Mouse (Mus musculus) intestine, embryonic 16.5 days (tissue): ENCODE data around the gene Rnf216. TPM values are rescaled to one million over a fixed set of nuclear protein-coding genes. Genes with fewer than 3 reads are reported as not detected.

Experiments used
- ATAC-seq: fragments of 200-750 bp; cut with Nextera tagmentation; 2 replicates; pipeline ENCODE4 v1.8.0; 2017; ENCODE audit warnings: moderate TSS enrichment, moderate library complexity
- H3K27ac ChIP-seq: fragments of 300-500 bp; sonication (generic); 2 replicates; pipeline ENCODE4 v1.5.1; 2014; ENCODE audit warnings: mild to moderate bottlenecking, low read length
- H3K27me3 ChIP-seq: fragments of 300-500 bp; sonication (generic); replicated peaks from 2 replicates; pipeline ENCODE4 v1.6.1; 2014; ENCODE audit warnings: low read length, control low read depth, mixed read lengths; ENCODE audit not compliant: control insufficient read depth, insufficient read depth
- H3K36me3 ChIP-seq: fragments of 300-500 bp; sonication (generic); 2 replicates; pipeline ENCODE4 v1.6.1; 2014; ENCODE audit warnings: low read length, control low read depth; ENCODE audit not compliant: control insufficient read depth, insufficient read depth
- H3K4me1 ChIP-seq: fragments of 300-500 bp; sonication (generic); 2 replicates; pipeline ENCODE4 v1.6.1; 2014; ENCODE audit warnings: low read length, control low read depth, mixed read lengths; ENCODE audit not compliant: control insufficient read depth, insufficient read depth
- H3K4me2 ChIP-seq: fragments of 300-500 bp; sonication (generic); 2 replicates; pipeline ENCODE4 v1.6.1; 2014; ENCODE audit warnings: low read depth, low read length, control low read depth
- H3K4me3 ChIP-seq: fragments of 300-500 bp; sonication (generic); 2 replicates; pipeline ENCODE4 v1.5.1; 2014; ENCODE audit warnings: mild to moderate bottlenecking, low read length
- H3K9ac ChIP-seq: fragments of 300-500 bp; sonication (generic); 2 replicates; pipeline ENCODE4 v1.6.1; 2014; ENCODE audit warnings: low read depth, low read length
- H3K9me3 ChIP-seq: fragments of 300-500 bp; sonication (generic); 2 replicates; pipeline ENCODE4 v1.6.1; 2016; ENCODE audit warnings: low read length, control low read depth; ENCODE audit not compliant: control insufficient read depth
- WGBS: fragments of 180-500 bp; shearing (Covaris S2); extraction: QIAGEN DNeasy Blood & Tissue Kit; methylation state at CpG from one replicate; pipeline ENCODE4 v1.1.7; 2014; 5-methylcytosine and 5-hydroxymethylcytosine counted together
- polyA plus RNA-seq: library from polyadenylated mRNA; unstranded; fragments of >200 nt; fragmentation: Nextera tagmentation; extraction: Ambion mirVana; gene quantifications from 2 replicates; pipeline ENCODE4 v1.2.1, GENCODE M21; 2015

The Rnf216 gene
- polyA plus RNA-seq, 1 experiment from 2014 or later: 28.4 TPM

DNA sequence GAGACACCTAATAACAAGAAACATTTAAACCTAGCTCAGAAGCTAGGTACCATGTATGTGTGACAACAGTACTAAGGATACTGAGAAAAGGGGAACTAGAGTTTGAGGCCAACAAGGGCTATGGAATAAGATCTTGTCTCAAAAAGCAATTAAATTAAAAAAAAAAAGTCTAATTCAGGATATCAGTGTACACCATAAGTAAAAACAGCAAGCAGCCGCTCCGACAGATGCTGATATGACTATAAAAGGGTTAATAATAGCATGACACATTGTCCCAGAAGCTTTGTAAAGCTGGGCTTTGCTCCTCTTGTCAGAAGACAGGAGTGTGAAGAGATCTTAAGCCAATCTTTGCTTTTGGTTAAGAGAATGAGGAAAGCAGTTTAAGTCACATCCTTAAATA, 36.8 kb downstream of the Rnf216 start:
- ATAC-seq: no peak
- WGBS: 90% methylated on average over 2 of the region's 2 CpGs
- H3K4me1 ChIP-seq: no peaks in the 10 kb centered on the region
- H3K27ac ChIP-seq: no peak overlapping the region
- H3K27me3 ChIP-seq: no peaks in the 10 kb centered on the region
- no peak overlapping the region for H3K4me3 ChIP-seq
- peaks cover 7% of the 10 kb centered on the region for H3K36me3 ChIP-seq
- H3K9me3 ChIP-seq: no peaks in the 10 kb centered on the region
- H3K4me2 ChIP-seq: no peak overlapping the region
- no peak overlapping the region for H3K9ac ChIP-seq

DNA sequence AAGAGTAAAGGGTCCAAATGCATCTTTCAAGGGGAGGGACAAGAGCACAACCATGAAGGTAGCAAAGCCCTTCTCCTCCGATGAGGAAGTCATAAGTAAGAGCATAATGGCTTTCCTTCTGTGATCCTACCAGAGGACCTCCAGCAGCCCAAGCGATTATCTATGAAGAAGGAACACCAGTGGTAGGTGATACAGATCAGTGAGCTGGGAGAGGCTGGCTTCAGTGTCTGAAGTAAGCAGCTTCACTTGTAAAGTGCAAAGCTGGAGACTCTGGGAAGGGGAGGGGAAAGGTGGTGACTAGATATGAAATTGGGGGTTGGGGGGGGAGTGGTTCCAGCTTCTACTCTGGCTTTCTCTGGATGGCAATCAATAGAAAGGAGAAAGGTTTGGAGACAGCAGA, 43.7 kb downstream of the Rnf216 start:
- no peaks in the 10 kb centered on the region for H3K4me1 ChIP-seq
- no peak overlapping the region for H3K4me2 ChIP-seq
- H3K27me3 ChIP-seq: no peaks in the 10 kb centered on the region
- peaks cover 10% of the 10 kb centered on the region for H3K36me3 ChIP-seq
- WGBS: 95% methylated on average over 2 of the region's 2 CpGs
- H3K9me3 ChIP-seq: no peaks in the 10 kb centered on the region
- H3K27ac ChIP-seq: no peak overlapping the region
- no peak for ATAC-seq
- H3K4me3 ChIP-seq: no peak overlapping the region
- H3K9ac ChIP-seq: no peak overlapping the region

DNA sequence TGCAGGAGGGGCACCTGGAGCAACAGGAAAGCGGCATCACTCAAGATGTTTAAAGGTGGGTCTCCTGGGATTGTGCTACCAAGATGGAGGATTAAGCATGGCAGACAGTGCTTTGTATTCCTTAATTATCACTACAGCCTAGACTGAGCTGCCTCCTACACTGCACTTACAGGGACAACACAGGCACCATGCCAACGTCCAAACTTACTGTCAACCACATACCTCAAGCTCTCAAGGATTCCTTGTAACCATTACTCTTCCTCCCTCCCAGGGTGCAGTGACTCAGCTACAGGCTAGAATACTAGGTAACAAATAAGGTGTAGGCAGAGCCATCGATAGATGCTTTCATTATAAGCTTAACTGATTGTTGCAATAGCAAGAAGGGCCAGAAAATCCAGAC, 44.4 kb downstream of the Rnf216 start:
- Histone ChIP-seq H3K36me3 (peaks cover 10% of the 10 kb centered on the region), H3K4me3 (no peak overlapping the region), H3K9me3 (no peaks in the 10 kb centered on the region), H3K4me1 (no peaks in the 10 kb centered on the region), H3K4me2 (no peak overlapping the region), H3K27me3 (no peaks in the 10 kb centered on the region), H3K9ac (no peak overlapping the region), H3K27ac (no peak overlapping the region)
- WGBS: 87% methylated on average over 3 of the region's 3 CpGs
- ATAC-seq: no peak

DNA sequence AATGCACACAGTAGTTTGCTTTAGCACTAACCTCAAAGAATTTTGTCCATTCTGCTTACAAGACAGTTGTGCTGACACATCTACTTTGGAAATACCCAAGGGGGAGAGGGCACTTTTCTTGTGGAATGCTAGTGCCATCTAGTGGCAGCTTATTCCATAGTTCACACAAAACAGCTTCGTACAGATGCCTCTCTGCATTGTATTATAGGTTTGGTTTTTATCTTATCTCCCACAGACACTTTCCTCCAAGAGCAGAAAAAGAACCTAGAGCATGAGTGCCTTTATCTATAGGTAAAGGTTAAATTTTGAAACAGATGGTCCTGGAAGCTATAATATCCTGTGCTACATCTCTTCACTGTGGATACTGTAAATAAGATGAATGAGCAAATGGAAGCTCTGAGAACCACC, 46.2 kb downstream of the Rnf216 start:
- H3K27ac ChIP-seq: no peak overlapping the region
- H3K36me3 ChIP-seq: peaks cover 14% of the 10 kb centered on the region

DNA sequence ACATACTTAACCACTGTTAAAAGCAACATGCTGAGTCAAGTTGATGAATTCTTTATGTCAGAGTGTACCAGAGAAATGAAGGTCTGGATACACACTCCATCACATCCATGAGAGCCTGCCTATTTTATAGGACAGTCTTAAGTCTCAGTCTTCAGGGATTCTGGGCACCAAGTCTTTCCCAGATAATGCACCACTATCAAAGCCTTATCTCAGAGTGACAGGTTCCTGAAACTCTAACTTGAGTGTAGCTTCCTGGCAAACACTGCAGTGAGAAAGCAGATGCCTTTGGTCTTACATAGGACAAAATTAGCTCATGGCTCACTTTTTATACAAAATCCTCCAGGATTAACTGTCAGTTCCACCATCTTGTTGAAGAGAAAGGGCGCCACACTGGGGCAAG, 46.7 kb downstream of the Rnf216 start:
- Histone ChIP-seq H3K4me2 (no peak overlapping the region), H3K4me1 (peaks cover 3% of the 10 kb centered on the region; the same call in 1 of the 2 replicates), H3K9ac (no peak overlapping the region), H3K27me3 (no peaks in the 10 kb centered on the region), H3K4me3 (no peak overlapping the region), H3K9me3 (no peaks in the 10 kb centered on the region), H3K36me3 (peaks cover 14% of the 10 kb centered on the region), H3K27ac (no peak overlapping the region)
- 89% methylated on average over 1 of the region's 1 CpGs for WGBS
- ATAC-seq: 0 out of 2 replicates have a peak, but pooled peaks have one; percentile 21

More for the DNA sequence above, 46.2 kb downstream of the Rnf216 start:
- Histone ChIP-seq H3K9me3 (no peaks in the 10 kb centered on the region), H3K9ac (no peak overlapping the region), H3K27me3 (no peaks in the 10 kb centered on the region), H3K4me3 (no peak overlapping the region), H3K4me2 (no peak overlapping the region), H3K4me1 (no peaks in the 10 kb centered on the region)
- 13% methylated on average over 1 of the region's 1 CpGs for WGBS
- peak; percentile 73; the same call in 1 of the 2 replicates for ATAC-seq

DNA sequence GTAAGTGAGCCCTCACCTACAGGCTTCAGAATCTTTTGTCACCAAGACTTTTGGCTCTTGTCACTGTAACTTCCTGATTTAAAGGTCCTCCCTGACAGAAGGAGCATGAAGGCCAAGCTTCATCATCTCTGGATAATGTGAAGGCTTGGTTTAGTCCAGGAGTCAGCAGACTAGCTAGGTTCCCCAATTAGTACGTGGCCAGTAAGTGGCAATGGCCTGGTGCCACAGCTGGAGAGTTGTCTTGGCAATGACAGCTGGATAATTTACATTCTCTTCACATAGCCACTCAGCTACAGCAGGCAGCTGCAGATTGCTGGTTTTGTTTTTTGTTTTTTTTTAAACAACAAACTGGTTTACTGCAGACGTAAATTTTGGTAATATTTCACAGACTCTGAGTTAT, 47.6 kb downstream of the Rnf216 start:
- Histone ChIP-seq H3K4me3 (no peak overlapping the region), H3K4me2 (no peak overlapping the region), H3K4me1 (peaks cover 5% of the 10 kb centered on the region; the same call in 1 of the 2 replicates), H3K27ac (no peak overlapping the region), H3K9ac (no peak overlapping the region), H3K36me3 (peaks cover 14% of the 10 kb centered on the region), H3K27me3 (no peaks in the 10 kb centered on the region), H3K9me3 (no peaks in the 10 kb centered on the region)
- ATAC-seq: no peak
- 83% methylated on average over 2 of the region's 2 CpGs for WGBS

DNA sequence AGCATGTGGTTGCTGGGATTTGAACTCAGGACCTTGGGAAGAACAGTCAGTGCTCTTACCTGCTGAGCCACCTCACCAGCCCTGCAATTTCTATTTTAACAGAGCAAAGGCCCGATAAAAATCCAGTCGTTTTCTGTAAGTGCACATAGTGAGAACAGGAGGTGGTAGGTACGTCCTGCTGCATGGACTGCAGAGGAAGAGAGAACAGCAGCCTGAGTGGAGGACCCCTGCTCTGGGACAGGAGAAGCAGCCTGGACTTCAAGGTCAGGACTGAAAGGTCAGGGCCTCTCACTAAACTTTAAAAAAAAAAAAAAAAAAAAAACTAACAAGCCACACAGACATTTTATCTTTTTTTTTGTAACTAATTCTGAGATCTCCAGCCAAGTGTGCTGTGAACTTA, 50.5 kb downstream of the Rnf216 start:
- Histone ChIP-seq H3K4me3 (no peak overlapping the region), H3K9me3 (no peaks in the 10 kb centered on the region), H3K27ac (no peak overlapping the region), H3K27me3 (no peaks in the 10 kb centered on the region), H3K36me3 (peaks cover 9% of the 10 kb centered on the region), H3K9ac (no peak overlapping the region), H3K4me2 (no peak overlapping the region), H3K4me1 (peaks cover 22% of the 10 kb centered on the region; the same call in 1 of the 2 replicates)
- ATAC-seq: no peak
- WGBS: 77% methylated on average over 3 of the region's 3 CpGs

DNA sequence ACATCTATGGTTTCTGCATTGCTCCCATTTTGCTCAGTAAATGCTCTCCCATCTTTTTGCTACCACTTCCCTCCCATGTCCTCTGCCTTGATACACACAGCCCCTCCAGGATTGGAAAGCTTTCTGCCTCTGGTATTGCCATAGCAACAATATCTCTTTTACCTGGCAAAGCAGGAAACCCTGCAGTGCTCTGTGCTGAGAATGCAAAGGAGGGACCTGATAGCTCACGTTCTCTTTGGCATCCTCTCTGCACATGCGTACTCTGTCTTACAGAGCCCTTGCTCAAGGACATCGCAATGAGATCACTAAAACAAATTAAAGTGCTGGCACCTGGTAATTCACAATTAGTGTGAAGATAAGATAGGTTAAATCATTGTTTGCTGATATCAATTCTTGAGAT, 51.3 kb downstream of the Rnf216 start:
- 0 out of 2 replicates have a peak, but pooled peaks have one; percentile 24 for ATAC-seq
- no peak overlapping the region for H3K9ac ChIP-seq
- WGBS: 58% methylated on average over 3 of the region's 3 CpGs
- no peaks in the 10 kb centered on the region for H3K27me3 ChIP-seq
- H3K4me1 ChIP-seq: peaks cover 22% of the 10 kb centered on the region; the same call in 1 of the 2 replicates
- H3K4me2 ChIP-seq: no peak overlapping the region
- no peaks in the 10 kb centered on the region for H3K9me3 ChIP-seq
- peaks cover 6% of the 10 kb centered on the region for H3K36me3 ChIP-seq
- no peak overlapping the region for H3K27ac ChIP-seq
- H3K4me3 ChIP-seq: no peak overlapping the region

DNA sequence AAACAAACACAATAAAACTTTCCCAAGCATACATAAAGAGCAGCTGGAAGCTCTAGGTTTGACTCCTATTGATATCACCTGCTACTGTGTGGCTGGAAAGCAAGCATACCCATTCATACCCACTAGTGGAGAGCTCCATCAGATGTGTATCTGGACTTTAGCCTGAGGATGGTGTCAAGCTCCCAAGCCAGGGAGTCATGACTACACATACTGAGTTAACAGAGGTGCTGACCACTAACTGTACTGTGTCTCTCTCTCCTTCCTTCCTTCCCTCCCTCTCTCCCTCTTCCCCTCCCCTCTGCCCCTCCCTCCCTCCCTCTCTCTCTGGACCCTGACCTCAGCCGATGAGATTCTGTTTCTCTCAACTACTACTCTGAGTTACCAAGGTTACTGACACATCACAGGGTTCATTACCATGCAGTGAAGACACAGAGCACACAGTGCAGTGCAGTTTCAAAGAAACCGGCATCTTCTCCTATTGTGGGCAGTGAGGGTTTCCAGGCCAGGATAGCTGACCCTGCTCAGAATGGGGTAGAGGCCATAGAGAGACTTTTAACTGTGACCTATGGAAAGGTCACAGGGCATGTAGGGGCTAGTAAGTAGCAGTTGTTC, 51.9 kb downstream of the Rnf216 start:
- Histone ChIP-seq H3K27ac (no peak overlapping the region), H3K4me2 (no peak overlapping the region), H3K9ac (no peak overlapping the region), H3K4me3 (no peak overlapping the region), H3K4me1 (peaks cover 22% of the 10 kb centered on the region; the same call in 1 of the 2 replicates), H3K36me3 (peaks cover 6% of the 10 kb centered on the region), H3K27me3 (no peaks in the 10 kb centered on the region), H3K9me3 (no peaks in the 10 kb centered on the region)
- 19% methylated on average over 2 of the region's 2 CpGs for WGBS
- ATAC-seq: peak; percentile 35

DNA sequence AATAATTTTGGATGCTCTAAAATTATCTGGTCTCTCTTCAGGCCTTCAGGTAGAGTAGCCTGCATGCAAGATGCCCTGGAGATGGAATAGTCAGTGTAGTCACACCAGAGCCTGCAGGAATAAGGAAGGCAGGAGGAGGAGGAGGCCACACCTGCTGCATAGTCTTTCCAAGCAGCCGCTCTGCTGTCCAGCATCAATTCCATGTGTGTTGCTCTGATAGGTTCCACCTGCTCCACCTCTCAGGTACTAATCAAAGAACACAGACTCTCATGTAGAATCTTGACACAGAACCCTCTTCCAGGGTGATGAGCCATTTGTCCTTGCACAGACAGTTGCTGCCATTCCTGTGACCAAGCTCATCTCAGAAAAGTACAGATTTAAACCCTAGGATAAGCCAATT, 52.8 kb downstream of the Rnf216 start:
- Histone ChIP-seq H3K4me3 (no peak overlapping the region), H3K4me2 (no peak overlapping the region), H3K36me3 (peaks cover 6% of the 10 kb centered on the region), H3K4me1 (peaks cover 24% of the 10 kb centered on the region; the same call in 1 of the 2 replicates), H3K9ac (no peak overlapping the region), H3K27ac (no peak overlapping the region), H3K9me3 (no peaks in the 10 kb centered on the region), H3K27me3 (no peaks in the 10 kb centered on the region)
- WGBS: 94% methylated on average over 1 of the region's 1 CpGs
- no peak for ATAC-seq
